Mouse (Mus musculus): ENCODE measurements at regions not wholly inside any gene's neighbourhood (a gene's known extent, or its start where the extent isn't known, plus 50 kb on each side); places are given as distances from the start of the nearest gene placed in this dataset.

DNA sequence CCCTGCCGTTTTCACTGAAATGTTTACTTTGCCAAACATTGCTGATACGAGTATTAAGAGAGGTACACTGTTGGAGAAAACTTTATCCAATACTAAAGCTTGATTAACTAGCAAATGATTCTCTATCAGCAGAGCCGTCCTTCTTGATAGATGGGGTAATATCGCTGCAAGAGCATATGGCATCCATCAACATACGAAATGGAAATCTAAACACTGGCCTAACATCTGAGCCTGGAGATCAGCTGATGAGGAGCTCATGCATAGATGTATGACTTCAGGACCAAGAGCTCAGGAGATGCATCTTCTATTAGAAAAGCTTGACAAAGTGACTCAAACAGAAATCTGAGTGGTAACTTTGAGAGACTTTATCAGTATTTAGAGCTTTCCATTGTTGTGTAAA, 666.5 kb downstream of the Defb40 start:
- DNase-seq (ENCODE audit: low spot score) (no peak), ATAC-seq (ENCODE audit: low FRiP score, low TSS enrichment) (no peak)
- no peak overlapping the region for H3K4me3 ChIP-seq (ENCODE audit: low read depth, low read length)
- no peak overlapping the region for H3K9ac ChIP-seq (ENCODE audit: low read length)
- 27% methylated on average over 5 of the region's 5 CpGs for WGBS
- no peaks in the 10 kb centered on the region for H3K4me1 ChIP-seq (replicated peaks; ENCODE audit: control insufficient read depth, insufficient read depth)
- H3K27ac ChIP-seq (replicated peaks), result no peak overlapping the region
- H3K27me3 ChIP-seq (ENCODE audit: control insufficient read depth, insufficient read depth, low read length), result no peaks in the 10 kb centered on the region
- H3K36me3 ChIP-seq (ENCODE audit: control insufficient read depth, insufficient read depth, low read length), result no peaks in the 10 kb centered on the region
- H3K9me3 ChIP-seq (ENCODE audit: control insufficient read depth, low read length), result no peaks in the 10 kb centered on the region
- TF ChIP-seq EP300 (optimal IDR thresholded peaks at IDR 0.05) (no peak), CTCF (IDR thresholded peaks at IDR 0.05; ENCODE audit: low read depth) (no peak)
- no peak overlapping the region for H3K4me2 ChIP-seq (replicated peaks; ENCODE audit: low read depth)

DNA sequence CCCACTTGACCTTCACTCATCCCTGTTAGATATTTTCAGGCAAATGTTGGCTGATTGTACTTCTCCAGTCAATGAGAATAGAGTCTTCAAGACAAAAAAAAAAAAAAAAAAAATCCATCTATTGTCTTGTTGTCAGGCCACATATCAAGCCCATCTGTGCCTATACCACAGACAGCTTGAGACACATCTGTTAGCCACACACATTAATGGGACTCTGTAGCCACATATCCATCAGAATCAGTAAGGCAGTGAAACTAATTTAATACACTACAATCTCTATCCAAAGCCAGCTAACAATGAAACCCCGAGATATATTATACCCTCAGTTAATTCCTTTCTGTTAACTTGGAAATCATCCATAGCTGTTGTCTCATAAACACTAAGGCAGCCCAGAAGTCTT, 667.1 kb downstream of the Defb40 start:
- Histone ChIP-seq H3K27ac (replicated peaks) (no peak overlapping the region), H3K4me3 (ENCODE audit: low read depth, low read length) (no peak overlapping the region), H3K4me2 (replicated peaks; ENCODE audit: low read depth) (no peak overlapping the region), H3K27me3 (ENCODE audit: control insufficient read depth, insufficient read depth, low read length) (no peaks in the 10 kb centered on the region), H3K4me1 (replicated peaks; ENCODE audit: control insufficient read depth, insufficient read depth) (no peaks in the 10 kb centered on the region), H3K36me3 (ENCODE audit: control insufficient read depth, insufficient read depth, low read length) (no peaks in the 10 kb centered on the region), H3K9ac (ENCODE audit: low read length) (no peak overlapping the region), H3K9me3 (ENCODE audit: control insufficient read depth, low read length) (no peaks in the 10 kb centered on the region)
- 49% methylated on average over 1 of the region's 1 CpGs for WGBS
- ATAC-seq (ENCODE audit: low FRiP score, low TSS enrichment) (no peak), DNase-seq (ENCODE audit: low spot score) (no peak)
- TF ChIP-seq EP300 (optimal IDR thresholded peaks at IDR 0.05), result no peak
- TF ChIP-seq CTCF (IDR thresholded peaks at IDR 0.05; ENCODE audit: low read depth), result no peak

DNA sequence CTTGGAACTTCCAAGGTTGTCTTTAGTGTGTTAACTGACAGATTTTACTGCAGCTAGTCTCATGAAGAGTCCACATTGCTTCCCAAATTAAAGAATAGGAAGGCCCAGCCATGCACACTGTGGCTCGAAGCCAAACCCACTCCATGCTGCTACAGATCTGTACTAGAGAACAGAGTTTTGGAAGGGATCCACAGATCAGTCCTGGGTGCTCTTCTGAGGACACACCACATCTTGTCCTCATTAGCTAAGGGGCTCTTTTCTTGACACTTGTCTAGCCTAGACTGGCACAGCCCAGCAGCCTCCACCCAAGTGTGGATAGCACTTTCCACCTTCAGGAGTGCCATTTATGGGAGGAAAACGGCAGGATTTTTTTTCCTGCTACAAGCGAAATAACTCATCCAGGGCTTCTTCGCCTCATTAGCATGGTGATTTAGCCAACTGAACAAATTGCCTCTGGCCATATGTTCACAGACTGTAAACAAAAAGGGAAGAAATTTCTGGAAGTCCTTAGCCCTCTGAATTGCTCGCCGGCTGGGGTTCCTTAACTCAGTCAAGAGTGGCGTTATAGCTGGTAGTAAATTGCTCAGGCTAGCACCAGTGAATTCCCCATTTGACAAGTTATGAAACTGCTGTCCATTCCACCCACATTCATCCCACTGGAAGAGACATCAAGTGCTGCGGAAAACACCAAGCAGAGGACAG, 690.4 kb downstream of the Defb40 start:
- TF ChIP-seq EP300 (optimal IDR thresholded peaks at IDR 0.05) (no peak), CTCF (IDR thresholded peaks at IDR 0.05; ENCODE audit: low read depth) (no peak)
- H3K4me3 ChIP-seq (ENCODE audit: low read depth, low read length), result no peak overlapping the region
- H3K36me3 ChIP-seq (ENCODE audit: control insufficient read depth, insufficient read depth, low read length), result no peaks in the 10 kb centered on the region
- H3K27me3 ChIP-seq (ENCODE audit: control insufficient read depth, insufficient read depth, low read length), result no peaks in the 10 kb centered on the region
- no peaks in the 10 kb centered on the region for H3K4me1 ChIP-seq (replicated peaks; ENCODE audit: control insufficient read depth, insufficient read depth)
- no peak overlapping the region for H3K9ac ChIP-seq (ENCODE audit: low read length)
- DNase-seq (ENCODE audit: low spot score), result no peak
- H3K9me3 ChIP-seq (ENCODE audit: control insufficient read depth, low read length), result no peaks in the 10 kb centered on the region
- no peak overlapping the region for H3K27ac ChIP-seq (replicated peaks)
- no peak for ATAC-seq (ENCODE audit: low FRiP score, low TSS enrichment)
- 71% methylated on average over 8 of the region's 8 CpGs for WGBS
- no peak overlapping the region for H3K4me2 ChIP-seq (replicated peaks; ENCODE audit: low read depth)

DNA sequence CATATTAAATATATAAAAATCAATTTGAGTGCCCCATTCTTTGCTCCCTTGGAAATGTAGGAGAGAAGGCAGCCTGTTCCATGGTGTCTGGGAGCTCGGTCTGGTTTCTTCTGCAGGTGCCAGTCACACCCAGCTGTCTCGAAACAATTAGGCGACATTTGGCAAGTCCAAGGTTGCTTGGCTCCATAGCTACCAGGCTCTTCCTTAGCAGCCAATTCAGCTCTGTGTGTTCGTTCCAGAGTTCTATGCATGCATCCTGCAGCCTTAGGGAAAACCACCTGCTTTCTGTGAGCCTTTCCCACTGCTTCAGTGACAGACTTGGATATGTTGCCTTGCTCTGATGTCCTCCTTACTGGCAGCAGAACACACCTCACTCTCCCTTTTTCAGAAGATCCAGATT, 698.1 kb downstream of the Defb40 start:
- Histone ChIP-seq H3K36me3 (ENCODE audit: control insufficient read depth, insufficient read depth, low read length) (no peaks in the 10 kb centered on the region), H3K4me3 (ENCODE audit: low read depth, low read length) (no peak overlapping the region), H3K9ac (ENCODE audit: low read length) (no peak overlapping the region), H3K27me3 (ENCODE audit: control insufficient read depth, insufficient read depth, low read length) (no peaks in the 10 kb centered on the region), H3K4me2 (replicated peaks; ENCODE audit: low read depth) (no peak overlapping the region), H3K4me1 (replicated peaks; ENCODE audit: control insufficient read depth, insufficient read depth) (no peaks in the 10 kb centered on the region), H3K9me3 (ENCODE audit: control insufficient read depth, low read length) (no peaks in the 10 kb centered on the region), H3K27ac (replicated peaks) (no peak overlapping the region)
- DNase-seq (ENCODE audit: low spot score) (no peak), ATAC-seq (ENCODE audit: low FRiP score, low TSS enrichment) (no peak)
- TF ChIP-seq EP300 (optimal IDR thresholded peaks at IDR 0.05), result no peak
- TF ChIP-seq CTCF (IDR thresholded peaks at IDR 0.05; ENCODE audit: low read depth), result no peak
- 63% methylated on average over 4 of the region's 4 CpGs for WGBS

DNA sequence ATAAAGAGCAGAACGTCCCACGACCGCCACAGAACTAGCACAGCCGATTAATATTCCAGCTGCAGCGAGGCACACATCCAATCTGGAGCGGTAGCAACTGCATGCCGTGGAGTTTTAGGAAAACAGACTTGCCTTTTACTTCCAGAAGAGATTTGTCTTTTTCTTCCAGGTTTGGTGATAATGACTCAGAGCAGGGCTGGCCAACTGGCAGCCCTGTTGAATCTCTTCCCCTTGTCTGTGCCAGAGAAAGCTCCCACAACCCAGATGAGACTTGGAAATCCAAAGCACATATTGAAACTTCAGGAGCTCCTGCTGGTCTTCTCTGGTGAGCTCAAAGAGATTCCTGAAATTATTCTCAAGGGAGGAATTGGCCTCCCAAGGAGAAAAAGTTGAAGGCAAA, 709.8 kb downstream of the Defb40 start:
- H3K4me1 ChIP-seq (replicated peaks; ENCODE audit: control insufficient read depth, insufficient read depth), result no peaks in the 10 kb centered on the region
- WGBS, result 62% methylated on average over 7 of the region's 7 CpGs
- TF ChIP-seq EP300 (optimal IDR thresholded peaks at IDR 0.05) (no peak), CTCF (IDR thresholded peaks at IDR 0.05; ENCODE audit: low read depth) (no peak)

DNA sequence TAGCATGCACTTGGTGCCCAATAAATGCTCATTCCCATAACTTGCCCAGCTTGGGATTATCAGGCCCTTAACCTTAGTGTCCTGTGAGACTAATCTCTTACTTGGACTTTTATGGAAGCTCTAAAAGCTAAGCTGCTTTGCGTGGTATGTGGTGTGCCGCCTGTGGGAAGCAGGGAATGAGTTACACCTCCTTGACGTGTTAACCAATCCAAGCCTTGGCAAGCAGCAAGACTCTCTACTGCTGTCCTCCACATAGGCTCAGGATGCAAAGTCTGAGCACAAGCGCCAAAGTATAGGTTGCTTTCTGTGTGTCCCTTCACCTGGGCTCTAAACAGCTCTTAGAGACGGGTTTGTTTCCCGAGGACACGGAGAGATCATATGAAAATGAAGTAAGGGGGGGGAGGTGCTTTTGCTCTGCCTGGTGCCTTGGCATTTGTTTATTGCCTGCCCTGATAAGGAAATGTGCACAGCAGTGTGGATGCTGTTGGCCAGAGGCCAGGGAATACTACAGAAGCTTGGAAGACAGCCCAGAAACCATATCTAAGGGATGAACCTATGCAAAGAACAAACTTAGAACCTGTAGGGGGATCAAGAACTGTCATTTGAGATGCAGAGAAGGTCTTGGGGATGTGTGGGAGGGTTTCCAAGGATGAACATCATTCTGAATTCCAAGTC, 719.6 kb downstream of the Defb40 start:
- no peak overlapping the region for H3K27ac ChIP-seq (replicated peaks)
- no peak overlapping the region for H3K4me2 ChIP-seq (replicated peaks; ENCODE audit: low read depth)
- TF ChIP-seq CTCF (IDR thresholded peaks at IDR 0.05; ENCODE audit: low read depth), result no peak
- no peak for TF ChIP-seq EP300 (optimal IDR thresholded peaks at IDR 0.05)
- no peaks in the 10 kb centered on the region for H3K9me3 ChIP-seq (ENCODE audit: control insufficient read depth, low read length)
- no peak for DNase-seq (ENCODE audit: low spot score)
- ATAC-seq (ENCODE audit: low FRiP score, low TSS enrichment), result no peak
- H3K4me1 ChIP-seq (replicated peaks; ENCODE audit: control insufficient read depth, insufficient read depth), result no peaks in the 10 kb centered on the region
- no peak overlapping the region for H3K9ac ChIP-seq (ENCODE audit: low read length)
- 67% methylated on average over 7 of the region's 7 CpGs for WGBS
- H3K4me3 ChIP-seq (ENCODE audit: low read depth, low read length), result no peak overlapping the region
- no peaks in the 10 kb centered on the region for H3K36me3 ChIP-seq (ENCODE audit: control insufficient read depth, insufficient read depth, low read length)
- H3K27me3 ChIP-seq (ENCODE audit: control insufficient read depth, insufficient read depth, low read length), result no peaks in the 10 kb centered on the region

More for the DNA sequence above, 709.8 kb downstream of the Defb40 start:
- Histone ChIP-seq H3K9me3 (ENCODE audit: control insufficient read depth, low read length) (no peaks in the 10 kb centered on the region), H3K4me2 (replicated peaks; ENCODE audit: low read depth) (no peak overlapping the region), H3K36me3 (ENCODE audit: control insufficient read depth, insufficient read depth, low read length) (no peaks in the 10 kb centered on the region), H3K27ac (replicated peaks) (no peak overlapping the region), H3K9ac (ENCODE audit: low read length) (no peak overlapping the region), H3K27me3 (ENCODE audit: control insufficient read depth, insufficient read depth, low read length) (no peaks in the 10 kb centered on the region), H3K4me3 (ENCODE audit: low read depth, low read length) (no peak overlapping the region)
- ATAC-seq (ENCODE audit: low FRiP score, low TSS enrichment), result no peak
- DNase-seq (ENCODE audit: low spot score), result no peak

Measured in stomach, postnatal 0 days (tissue).